ENCODE assay signal across 11 mouse cellular contexts in genomic region chr4:122892157-122892556, GRCm38 (mm10). TPM values are rescaled to one million over a fixed set of nuclear protein-coding genes. Genes with fewer than 3 reads are reported as not detected.
A peak's percentile ranks its signal among the peaks of the same experiment; 100 is the strongest.
DNase-seq lines count a peak whose midpoint lies in the region; ATAC-seq and TF ChIP-seq lines count a peak whose summit lies in the region.
"Had no signal": no experiment of that assay in that cellular context is flagged by ENCODE, and none has a peak within 500 bp of the region (broad histone marks: within the 10 kb centered on the region; RNA-seq: fewer than 3 reads in every experiment).

No protein-coding gene starts in this region.

- peak; percentile 51 for DNase-seq in layer of hippocampus, adult 11-12 months (ENCODE audit: low spot score)
- DNase-seq in layer of hippocampus, adult 9-10 months (ENCODE audit: low spot score), result no peak
- DNase-seq in MEL (ENCODE audit: low read depth, low spot score), result peak; percentile 58
- DNase-seq in liver, postnatal 0 days, result no peak
- no peak for DNase-seq in adrenal gland, postnatal 36 days
- no peak for DNase-seq in forebrain, postnatal 0 days
- DNase-seq: gastrocnemius, postnatal 10 days; left cerebral cortex, postnatal 4 days had no signal

- no peak overlapping the region for H3K9ac ChIP-seq in forebrain, embryonic 13.5 days
- no peak overlapping the region for H3K9ac ChIP-seq in forebrain, embryonic 12.5 days
- peak overlapping the region; percentile 17; the same call in 1 of the 2 replicates for H3K9ac ChIP-seq in MEL (ENCODE audit: control insufficient read depth, low read depth, low read length, poor library complexity, severe bottlenecking)
- no peak overlapping the region for H3K9ac ChIP-seq in liver, postnatal 0 days (replicated peaks)
- no peak overlapping the region for H3K9ac ChIP-seq in forebrain, postnatal 0 days
- H3K9ac ChIP-seq: embryonic facial prominence, embryonic 13.5 days had no signal

- WGBS in forebrain, embryonic 13.5 days, result 76% methylated on average over 5 of the region's 5 CpGs
- 78% methylated on average over 5 of the region's 5 CpGs for WGBS in forebrain, embryonic 12.5 days
- 21% methylated on average over 5 of the region's 5 CpGs for WGBS in liver, postnatal 0 days (ENCODE audit: insufficient replicate concordance)
- WGBS in forebrain, postnatal 0 days, result 68% methylated on average over 5 of the region's 5 CpGs

- no peaks in the 10 kb centered on the region for H3K36me3 ChIP-seq in forebrain, embryonic 13.5 days (ENCODE audit: poor library complexity, severe bottlenecking)
- H3K36me3 ChIP-seq in forebrain, embryonic 12.5 days (replicated peaks), result no peaks in the 10 kb centered on the region
- H3K36me3 ChIP-seq in MEL (ENCODE audit: control insufficient read depth in 1 of 2, insufficient read depth in 2 of 2, low read length in 2 of 2), result peaks cover 0 to 12% of the 10 kb centered on the region in 2 experiments; a peak in 2 of 4 replicates
- no peaks in the 10 kb centered on the region for H3K36me3 ChIP-seq in liver, postnatal 0 days (replicated peaks; ENCODE audit: insufficient read depth, low read length)
- no peaks in the 10 kb centered on the region for H3K36me3 ChIP-seq in forebrain, postnatal 0 days (ENCODE audit: insufficient read depth)
- H3K36me3 ChIP-seq: embryonic facial prominence, embryonic 13.5 days had no signal

- H3K79me2 ChIP-seq in MEL (ENCODE audit: control insufficient read depth, insufficient read depth, low read length, poor library complexity), result no peaks in the 10 kb centered on the region

- TF ChIP-seq CTCF in MEL (IDR thresholded peaks at IDR 0.05 in 2 of 3, conservative IDR thresholded peaks at IDR 0.05 in 1 of 3; ENCODE audit: control insufficient read depth in 1 of 3, insufficient read depth in 1 of 3, low read depth in 2 of 3, low read length in 3 of 3, poor library complexity in 1 of 3, severe bottlenecking in 1 of 3), result no peak
- TF ChIP-seq CTCF in liver, postnatal 0 days (IDR thresholded peaks at IDR 0.05; ENCODE audit: low read depth), result no peak
- no peak for TF ChIP-seq CTCF in forebrain, postnatal 0 days (IDR thresholded peaks at IDR 0.05; ENCODE audit: low read depth)

- H3K27me3 ChIP-seq in forebrain, embryonic 13.5 days, result no peaks in the 10 kb centered on the region
- no peaks in the 10 kb centered on the region for H3K27me3 ChIP-seq in forebrain, embryonic 12.5 days
- H3K27me3 ChIP-seq in MEL (ENCODE audit: control insufficient read depth in 1 of 2, insufficient read depth in 2 of 2, low read length in 2 of 2), result no peaks in the 10 kb centered on the region
- no peaks in the 10 kb centered on the region for H3K27me3 ChIP-seq in liver, postnatal 0 days (ENCODE audit: insufficient read depth, low read length)
- H3K27me3 ChIP-seq in forebrain, postnatal 0 days (ENCODE audit: insufficient read depth, low read length), result no peaks in the 10 kb centered on the region
- H3K27me3 ChIP-seq: embryonic facial prominence, embryonic 13.5 days had no signal

- H3K27ac ChIP-seq in forebrain, embryonic 13.5 days, result peak overlapping the region; percentile 74; the same call in 1 of the 2 replicates
- no peak overlapping the region for H3K27ac ChIP-seq in forebrain, embryonic 12.5 days
- no peak overlapping the region for H3K27ac ChIP-seq in MEL (ENCODE audit: control insufficient read depth, low read depth, low read length)
- H3K27ac ChIP-seq in liver, postnatal 0 days (ENCODE audit: low read depth), result peak overlapping the region; percentile 70
- H3K27ac ChIP-seq in forebrain, postnatal 0 days (ENCODE audit: low read depth, low read length), result no peak overlapping the region
- H3K27ac ChIP-seq: embryonic facial prominence, embryonic 13.5 days had no signal

- TF ChIP-seq POLR2A in MEL (IDR thresholded peaks at IDR 0.05; ENCODE audit: control insufficient read depth in 1 of 2, insufficient read depth in 1 of 2, low read depth in 1 of 2, low read length in 2 of 2, poor library complexity in 1 of 2), result no peak

- no peaks in the 10 kb centered on the region for H3K9me3 ChIP-seq in forebrain, embryonic 13.5 days (replicated peaks)
- H3K9me3 ChIP-seq in forebrain, embryonic 12.5 days, result no peaks in the 10 kb centered on the region
- H3K9me3 ChIP-seq in MEL (replicated peaks; ENCODE audit: insufficient read depth, low read length), result no peaks in the 10 kb centered on the region
- no peaks in the 10 kb centered on the region for H3K9me3 ChIP-seq in liver, postnatal 0 days (ENCODE audit: low read length)
- no peaks in the 10 kb centered on the region for H3K9me3 ChIP-seq in forebrain, postnatal 0 days (ENCODE audit: low read length)
- H3K9me3 ChIP-seq: embryonic facial prominence, embryonic 13.5 days had no signal

- H3K4me2 ChIP-seq in forebrain, embryonic 13.5 days, result no peak overlapping the region
- H3K4me2 ChIP-seq in forebrain, embryonic 12.5 days, result no peak overlapping the region
- peak overlapping the region; percentile 20 for H3K4me2 ChIP-seq in liver, postnatal 0 days (ENCODE audit: low read depth, low read length)
- H3K4me2 ChIP-seq in forebrain, postnatal 0 days (ENCODE audit: low read depth), result no peak overlapping the region
- H3K4me2 ChIP-seq: embryonic facial prominence, embryonic 13.5 days had no signal

- no peak overlapping the region for H3K4me3 ChIP-seq in forebrain, embryonic 13.5 days
- no peak overlapping the region for H3K4me3 ChIP-seq in forebrain, embryonic 12.5 days (replicated peaks)
- H3K4me3 ChIP-seq in MEL (ENCODE audit: control insufficient read depth in 1 of 2, insufficient read depth in 1 of 2, low read depth in 2 of 2, low read length in 2 of 2), result peak overlapping the region; percentile 2 to 29; a peak in 2 of 4 replicates
- no peak overlapping the region for H3K4me3 ChIP-seq in liver, postnatal 0 days (ENCODE audit: low read depth, low read length)
- no peak overlapping the region for H3K4me3 ChIP-seq in forebrain, postnatal 0 days (ENCODE audit: low read depth, low read length)
- H3K4me3 ChIP-seq: embryonic facial prominence, embryonic 13.5 days had no signal

- H3K4me1 ChIP-seq in forebrain, embryonic 13.5 days, result peaks cover 16% of the 10 kb centered on the region
- peaks cover 4% of the 10 kb centered on the region for H3K4me1 ChIP-seq in forebrain, embryonic 12.5 days
- peaks cover 12 to 22% of the 10 kb centered on the region in 2 experiments for H3K4me1 ChIP-seq in MEL (ENCODE audit: control insufficient read depth in 1 of 2, insufficient read depth in 2 of 2, low read length in 2 of 2)
- H3K4me1 ChIP-seq in liver, postnatal 0 days (ENCODE audit: insufficient read depth), result peaks cover 7% of the 10 kb centered on the region
- H3K4me1 ChIP-seq in forebrain, postnatal 0 days (ENCODE audit: insufficient read depth), result no peaks in the 10 kb centered on the region

- TF ChIP-seq RAD21 in MEL (IDR thresholded peaks at IDR 0.05; ENCODE audit: low read depth, low read length), result no peak

- TF ChIP-seq EP300 in MEL (IDR thresholded peaks at IDR 0.05; ENCODE audit: low read depth in 1 of 2, low read length in 2 of 2), result peak in 1 of 2 experiments; percentile 26; a peak in 2 of 4 replicates
- TF ChIP-seq EP300 in liver, postnatal 0 days (IDR thresholded peaks at IDR 0.05; ENCODE audit: low read depth), result 0 out of 2 replicates have a peak, but pooled peaks have one; percentile 26

- no peak for ATAC-seq in forebrain, embryonic 13.5 days
- ATAC-seq in forebrain, embryonic 12.5 days (ENCODE audit: low FRiP score), result no peak
- ATAC-seq in liver, postnatal 0 days, result peak; percentile 53
- ATAC-seq in forebrain, postnatal 0 days, result no peak

TF ChIP-seq in MEL, 35 proteins besides CTCF, POLR2A, EP300 and RAD21 (continues in another document):
- TF ChIP-seq KAT2A (conservative IDR thresholded peaks at IDR 0.05; ENCODE audit: low read depth, low read length), result no peak
- TF ChIP-seq TCF12 (IDR thresholded peaks at IDR 0.05; ENCODE audit: low read depth, low read length), result peak; percentile 18; the same call in 1 of the 2 replicates
- TF ChIP-seq ELF1 (IDR thresholded peaks at IDR 0.05; ENCODE audit: low read depth, low read length), result 0 out of 2 replicates have a peak, but pooled peaks have one; percentile 14
- no peak for TF ChIP-seq MYC (IDR thresholded peaks at IDR 0.05; ENCODE audit: low read depth, low read length)
- TF ChIP-seq GATA1 (IDR thresholded peaks at IDR 0.05; ENCODE audit: low read depth, low read length), result no peak
- no peak for TF ChIP-seq ZKSCAN1 (IDR thresholded peaks at IDR 0.05; ENCODE audit: low read depth, low read length)
- 0 out of 2 replicates have a peak, but pooled peaks have one; percentile 20 for TF ChIP-seq TBP (IDR thresholded peaks at IDR 0.05; ENCODE audit: low read depth, low read length)
- no peak for TF ChIP-seq POLR2AphosphoS5 (IDR thresholded peaks at IDR 0.05; ENCODE audit: borderline replicate concordance, low read depth, low read length)
- no peak for TF ChIP-seq MXI1 (IDR thresholded peaks at IDR 0.05; ENCODE audit: low read depth, low read length)
- peak; percentile 31; the same call in 1 of the 2 replicates for TF ChIP-seq TAL1 (IDR thresholded peaks at IDR 0.05; ENCODE audit: low read length)
- TF ChIP-seq ETS1 (IDR thresholded peaks at IDR 0.05; ENCODE audit: low read depth, low read length), result 0 out of 2 replicates have a peak, but pooled peaks have one; percentile 17

RNA-seq across cellular contexts. Expression of gene Cap1, which starts 6.3 kb away (rescaled TPM):
- 70.7 and 71.3 TPM in 2 replicates for polyA plus RNA-seq in forebrain, embryonic 13.5 days (2015; fragmentation: Nextera tagmentation; extraction: Ambion mirVana)
- 28.1 and 44.4 TPM in 2 replicates for polyA plus RNA-seq in forebrain, embryonic 12.5 days (2016; fragmentation: Nextera tagmentation; extraction: Ambion mirVana)
- 68.3 and 82.3 TPM in 2 replicates for total RNA-seq in MEL (2012; rRNA removed)
- polyA plus RNA-seq in MEL (2012; ENCODE audit: insufficient read depth in 1 of 2, insufficient read length in 2 of 2, low read depth in 1 of 2, low replicate concordance in 2 of 2, missing spikeins in 1 of 2), result 100 to 1,000 TPM in 1 of 2 experiments, not detected in 1; 134 TPM
- polyA plus RNA-seq in liver, postnatal 0 days (2015; fragmentation: Nextera tagmentation; extraction: Ambion mirVana), result 22.3 and 28.4 TPM in 2 replicates
- total RNA-seq in adrenal gland, postnatal 36 days (2021), result 100 to 1,000 TPM; 139 to 163 TPM
- total RNA-seq in forebrain, postnatal 0 days (2014; rRNA removed), result 155 and 161 TPM in 2 replicates
- polyA plus RNA-seq in forebrain, postnatal 0 days (2015; fragmentation: Nextera tagmentation; extraction: Ambion mirVana), result 68.5 and 75.2 TPM in 2 replicates

RNA-seq across cellular contexts. Expression of gene Ppt1, which starts 56.1 kb away (rescaled TPM):
- polyA plus RNA-seq in forebrain, embryonic 13.5 days (2015; fragmentation: Nextera tagmentation; extraction: Ambion mirVana), result 71.1 and 73.2 TPM in 2 replicates
- 69.4 and 70.1 TPM in 2 replicates for polyA plus RNA-seq in forebrain, embryonic 12.5 days (2016; fragmentation: Nextera tagmentation; extraction: Ambion mirVana)
- 12.5 and 13.1 TPM in 2 replicates for total RNA-seq in MEL (2012; rRNA removed)
- 10 to 100 TPM in 1 of 2 experiments, not detected in 1; 19.9 TPM for polyA plus RNA-seq in MEL (2012; ENCODE audit: insufficient read depth in 1 of 2, insufficient read length in 2 of 2, low read depth in 1 of 2, low replicate concordance in 2 of 2, missing spikeins in 1 of 2)
- polyA plus RNA-seq in liver, postnatal 0 days (2015; fragmentation: Nextera tagmentation; extraction: Ambion mirVana), result 18.6 and 20.3 TPM in 2 replicates
- total RNA-seq in adrenal gland, postnatal 36 days (2021), result 10 to 100 TPM; 65.3 to 82.9 TPM
- total RNA-seq in forebrain, postnatal 0 days (2014; rRNA removed), result 43.7 and 53.8 TPM in 2 replicates
- 51.1 and 68.7 TPM in 2 replicates for polyA plus RNA-seq in forebrain, postnatal 0 days (2015; fragmentation: Nextera tagmentation; extraction: Ambion mirVana)

Comparison
In these comparisons a context has a peak if more than half of its experiments do, and no peak if none do; other contexts are left out.
1. H3K27ac ChIP-seq: peak in forebrain, embryonic 13.5 days (single experiment) and liver, postnatal 0 days (single experiment); none in forebrain, embryonic 12.5 days (single experiment), MEL (single experiment) and forebrain, postnatal 0 days (single experiment).
2. DNase-seq: peak in layer of hippocampus, adult 11-12 months (single experiment) and MEL (single experiment); none in layer of hippocampus, adult 9-10 months (single experiment), liver, postnatal 0 days (single experiment), adrenal gland, postnatal 36 days (0 of 2) and forebrain, postnatal 0 days (single experiment).
3. H3K4me3 ChIP-seq: peak in MEL (2 of 2); none in forebrain, embryonic 13.5 days (single experiment), forebrain, embryonic 12.5 days (single experiment), liver, postnatal 0 days (single experiment) and forebrain, postnatal 0 days (single experiment).